Mouse (Mus musculus) midbrain, embryonic 16.5 days (tissue): ENCODE measurements at regions not wholly inside any gene's neighbourhood (a gene's known extent, or its start where the extent isn't known, plus 50 kb on each side); places are given as distances from the start of the nearest gene placed in this dataset.
"Not testable (repeated sequence)": the region's sequence is repeated elsewhere in the genome, so short reads cannot be mapped to it uniquely, and the experiment has no call there.

ENCODE experiments used
- ATAC-seq: fragments of 200-750 bp; cut with Nextera tagmentation; 2 replicates; pipeline ENCODE4 v1.8.0; 2017; ENCODE audit warnings: moderate TSS enrichment
- H3K27ac ChIP-seq: fragments of 300-500 bp; sonication (generic); 2 replicates; pipeline ENCODE4 v1.5.1; 2014; ENCODE audit warnings: mild to moderate bottlenecking, low read length, mixed read lengths
- H3K27me3 ChIP-seq: fragments of 300-500 bp; sonication (generic); 2 replicates; pipeline ENCODE4 v1.6.1; 2014; ENCODE audit warnings: low read depth, low read length, mixed read lengths; ENCODE audit not compliant: control insufficient read depth, insufficient read depth
- H3K36me3 ChIP-seq: fragments of 300-500 bp; sonication (generic); 2 replicates; pipeline ENCODE4 v1.6.1; 2014; ENCODE audit warnings: mild to moderate bottlenecking, low read length, moderate library complexity, mixed read lengths; ENCODE audit not compliant: control insufficient read depth, insufficient read depth
- H3K4me1 ChIP-seq: fragments of 300-500 bp; sonication (generic); 2 replicates; pipeline ENCODE4 v1.6.1; 2014; ENCODE audit warnings: mild to moderate bottlenecking, low read length, mixed read lengths; ENCODE audit not compliant: control insufficient read depth, insufficient read depth
- H3K4me2 ChIP-seq: fragments of 300-500 bp; sonication (generic); 2 replicates; pipeline ENCODE4 v1.6.1; 2014; ENCODE audit warnings: mild to moderate bottlenecking, low read length, mixed read lengths
- H3K4me3 ChIP-seq: fragments of 300-500 bp; sonication (generic); 2 replicates; pipeline ENCODE4 v1.5.1; 2014; ENCODE audit warnings: low read depth, mild to moderate bottlenecking, low read length, moderate library complexity, mixed read lengths
- H3K9ac ChIP-seq: fragments of 300-500 bp; sonication (generic); 2 replicates; pipeline ENCODE4 v1.6.1; 2014; ENCODE audit warnings: low read depth, low read length, mixed read lengths
- H3K9me3 ChIP-seq: fragments of 300-500 bp; sonication (generic); replicated peaks from 2 replicates; pipeline ENCODE4 v1.6.1; 2014; ENCODE audit warnings: mild to moderate bottlenecking, low read length, mixed read lengths; ENCODE audit not compliant: control insufficient read depth, poor library complexity, severe bottlenecking
- WGBS: fragments of 180-500 bp; shearing (Covaris S2); extraction: QIAGEN DNeasy Blood & Tissue Kit; methylation state at CpG from one replicate; pipeline ENCODE4 v1.1.7; 2014; 5-methylcytosine and 5-hydroxymethylcytosine counted together

GRCm38 (mm10) chr10:99320797-99321196 is 57.8 kb downstream of the Dusp6 start:
- H3K4me3 ChIP-seq: no peak overlapping the region
- H3K4me2 ChIP-seq: no peak overlapping the region
- no peak overlapping the region for H3K27ac ChIP-seq
- no peak for ATAC-seq
- H3K4me1 ChIP-seq: no peaks in the 10 kb centered on the region
- no peaks in the 10 kb centered on the region for H3K36me3 ChIP-seq
- H3K9me3 ChIP-seq: no peaks in the 10 kb centered on the region
- 70% methylated on average over 8 of the region's 8 CpGs for WGBS
- no peak overlapping the region for H3K9ac ChIP-seq
- H3K27me3 ChIP-seq: no peaks in the 10 kb centered on the region

DNA sequence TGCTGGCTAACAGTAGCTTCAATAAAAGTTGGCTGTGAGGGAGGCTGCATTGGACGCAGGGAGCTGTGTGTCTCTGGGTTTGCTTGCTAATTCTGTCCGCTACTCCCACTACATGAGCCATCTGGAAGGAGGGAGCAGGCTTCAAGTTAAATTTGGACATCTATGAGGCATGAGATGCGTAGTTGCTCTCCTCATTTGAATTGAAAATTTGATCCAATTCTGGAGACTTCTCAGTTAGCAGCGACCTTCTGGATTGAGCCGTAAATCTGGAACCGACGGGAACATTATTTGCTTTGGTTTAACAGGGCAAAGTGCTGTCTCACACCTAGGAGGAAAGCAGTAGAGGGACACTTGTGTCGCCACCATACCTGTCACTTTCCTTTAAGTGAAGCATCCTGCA is 60.3 kb downstream of the Dusp6 start:
- H3K4me3 ChIP-seq: no peak overlapping the region
- ATAC-seq: no peak
- WGBS: 85% methylated on average over 8 of the region's 8 CpGs
- no peak overlapping the region for H3K27ac ChIP-seq
- no peaks in the 10 kb centered on the region for H3K9me3 ChIP-seq
- H3K36me3 ChIP-seq: no peaks in the 10 kb centered on the region
- H3K4me1 ChIP-seq: no peaks in the 10 kb centered on the region
- no peaks in the 10 kb centered on the region for H3K27me3 ChIP-seq
- H3K4me2 ChIP-seq: no peak overlapping the region
- H3K9ac ChIP-seq: no peak overlapping the region

DNA sequence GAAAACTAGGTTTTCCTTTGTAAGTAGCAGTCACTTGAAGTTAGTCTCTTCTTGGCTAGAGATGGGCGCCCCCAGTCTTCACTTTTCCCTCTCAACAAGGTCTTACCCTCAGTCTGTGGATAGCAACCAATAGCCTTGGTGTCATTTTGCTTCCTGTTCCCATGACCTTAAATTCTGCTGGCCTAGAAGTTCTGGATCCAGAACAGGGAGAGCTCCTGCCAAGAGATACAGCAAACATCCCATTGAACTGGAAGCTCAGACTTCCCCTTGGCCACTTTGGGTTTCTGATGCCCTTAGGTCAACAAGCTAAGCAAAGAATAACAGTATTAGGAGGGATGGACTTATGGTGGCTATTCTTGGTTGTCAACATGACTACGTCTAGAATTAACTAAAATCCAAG is 64.5 kb downstream of the Dusp6 start:
- ATAC-seq: no peak
- WGBS: 81% methylated on average over 2 of the region's 2 CpGs

DNA sequence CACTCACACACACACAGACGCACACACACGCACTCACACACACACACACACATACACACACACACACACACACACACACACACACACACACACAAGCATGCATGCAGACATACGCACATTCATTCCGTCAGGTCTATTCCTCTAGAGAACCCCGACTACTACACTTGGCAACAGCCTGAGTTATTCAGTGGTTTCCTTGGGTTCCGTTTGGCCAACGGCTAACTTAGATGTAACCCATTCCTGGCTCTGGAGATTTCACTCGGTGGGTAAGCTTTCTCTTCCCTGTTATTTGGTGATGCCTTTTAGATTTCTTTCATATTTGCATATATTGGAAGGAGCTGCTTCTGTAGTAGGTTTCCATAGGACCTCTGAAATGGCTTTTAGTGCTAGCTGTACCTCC is 65.5 kb downstream of the Dusp6 start:
- H3K4me2 ChIP-seq: no peak overlapping the region
- H3K4me3 ChIP-seq: no peak overlapping the region
- no peak overlapping the region for H3K9ac ChIP-seq
- no peaks in the 10 kb centered on the region for H3K9me3 ChIP-seq
- no peaks in the 10 kb centered on the region for H3K27me3 ChIP-seq
- no peaks in the 10 kb centered on the region for H3K36me3 ChIP-seq
- ATAC-seq: no peak
- 94% methylated on average over 8 of the region's 8 CpGs for WGBS
- peaks cover 3% of the 10 kb centered on the region; the same call in 1 of the 2 replicates for H3K4me1 ChIP-seq
- H3K27ac ChIP-seq: no peak overlapping the region

More for the DNA sequence above, 64.5 kb downstream of the Dusp6 start:
- H3K27me3 ChIP-seq: no peaks in the 10 kb centered on the region
- no peak overlapping the region for H3K27ac ChIP-seq
- no peak overlapping the region for H3K4me2 ChIP-seq
- peaks cover 3% of the 10 kb centered on the region; the same call in 1 of the 2 replicates for H3K4me1 ChIP-seq
- H3K36me3 ChIP-seq: no peaks in the 10 kb centered on the region
- H3K9ac ChIP-seq: no peak overlapping the region
- H3K9me3 ChIP-seq: no peaks in the 10 kb centered on the region
- H3K4me3 ChIP-seq: no peak overlapping the region

DNA sequence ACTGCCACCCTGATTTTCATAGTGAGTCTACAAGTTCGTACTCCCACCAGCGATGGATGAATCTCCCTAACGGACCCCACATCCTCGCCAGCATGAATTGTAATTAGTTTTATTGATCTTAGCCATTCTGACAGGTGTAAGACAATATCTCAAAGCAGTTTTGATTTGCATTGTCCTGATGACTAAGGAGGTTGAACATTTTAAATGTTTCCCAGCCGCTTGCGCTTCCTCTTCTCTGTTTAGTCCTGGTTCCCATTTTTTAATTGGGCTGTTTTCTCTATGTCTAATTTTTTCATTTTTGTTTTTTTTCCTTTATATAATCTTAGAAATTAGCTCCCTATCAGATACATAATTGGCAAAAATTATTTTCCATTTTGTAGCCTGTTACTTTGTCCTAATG is 66.4 kb downstream of the Dusp6 start:
- no peak for ATAC-seq
- H3K9me3 ChIP-seq: no peaks in the 10 kb centered on the region
- no peak overlapping the region for H3K9ac ChIP-seq
- peaks cover 3% of the 10 kb centered on the region; the same call in 1 of the 2 replicates for H3K4me1 ChIP-seq
- no peak overlapping the region for H3K4me2 ChIP-seq
- WGBS: 89% methylated on average over 6 of the region's 6 CpGs
- no peaks in the 10 kb centered on the region for H3K36me3 ChIP-seq
- H3K4me3 ChIP-seq: no peak overlapping the region
- H3K27me3 ChIP-seq: no peaks in the 10 kb centered on the region
- H3K27ac ChIP-seq: no peak overlapping the region

DNA sequence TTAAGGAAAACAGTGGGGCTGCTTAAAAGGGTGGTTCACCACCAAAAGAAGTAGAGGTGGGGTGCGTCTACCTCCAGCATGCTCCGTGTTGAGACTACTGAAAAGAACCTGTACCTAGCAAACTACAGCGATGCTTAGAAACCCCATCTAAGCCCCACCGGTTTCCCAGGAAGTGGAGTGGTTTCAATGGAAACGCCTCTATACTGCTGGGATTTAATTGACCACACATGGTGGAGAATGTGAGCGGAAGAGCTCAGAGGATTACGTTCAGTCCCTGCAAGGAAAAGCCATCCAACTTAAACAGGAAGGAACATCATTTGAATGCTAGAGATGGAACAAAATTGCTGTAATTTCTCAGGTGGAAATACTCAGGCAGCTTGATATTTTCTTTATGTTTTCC is 67.5 kb downstream of the Dusp6 start:
- Histone ChIP-seq H3K36me3 (no peaks in the 10 kb centered on the region), H3K4me2 (no peak overlapping the region), H3K4me1 (peaks cover 3% of the 10 kb centered on the region; the same call in 1 of the 2 replicates), H3K9me3 (no peaks in the 10 kb centered on the region), H3K27ac (no peak overlapping the region), H3K9ac (no peak overlapping the region), H3K4me3 (no peak overlapping the region), H3K27me3 (no peaks in the 10 kb centered on the region)
- ATAC-seq: no peak
- WGBS: 22% methylated on average over 7 of the region's 7 CpGs

- Histone ChIP-seq H3K4me2 (no peak overlapping the region), H3K4me3 (no peak overlapping the region), H3K27ac (no peak overlapping the region), H3K36me3 (no peaks in the 10 kb centered on the region), H3K27me3 (no peaks in the 10 kb centered on the region), H3K9ac (no peak overlapping the region), H3K9me3 (no peaks in the 10 kb centered on the region), H3K4me1 (peaks cover 3% of the 10 kb centered on the region; the same call in 1 of the 2 replicates)
- no peak for ATAC-seq
- WGBS: 97% methylated on average over 12 of the region's 12 CpGs
Observed at GRCm38 (mm10) chr10:99331876-99332275, 68.8 kb downstream of the Dusp6 start.

DNA sequence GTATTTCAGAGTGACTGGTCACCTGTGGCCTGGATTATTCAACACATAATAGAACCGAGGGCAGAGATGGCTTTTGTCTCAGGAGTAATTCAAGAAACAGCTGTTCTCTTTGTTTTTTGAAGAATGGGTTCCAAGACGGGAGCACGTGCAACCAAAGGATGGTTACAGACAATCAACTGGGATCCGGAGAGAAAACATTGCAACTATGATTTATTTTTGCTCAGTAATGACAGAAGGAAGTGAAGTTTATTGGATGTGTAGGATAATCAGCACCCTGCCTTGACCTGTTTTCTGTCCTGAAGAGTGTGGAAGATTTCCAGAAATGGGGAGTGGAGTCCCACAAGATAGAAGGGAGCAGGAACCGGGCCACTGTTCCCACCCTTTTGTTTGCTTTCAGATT is 70.8 kb downstream of the Dusp6 start:
- no peak for ATAC-seq
- H3K9me3 ChIP-seq: no peaks in the 10 kb centered on the region
- H3K27ac ChIP-seq: no peak overlapping the region
- no peak overlapping the region for H3K9ac ChIP-seq
- no peak overlapping the region for H3K4me3 ChIP-seq
- 52% methylated on average over 5 of the region's 5 CpGs for WGBS
- H3K27me3 ChIP-seq: no peaks in the 10 kb centered on the region
- peaks cover 3% of the 10 kb centered on the region; the same call in 1 of the 2 replicates for H3K4me1 ChIP-seq
- H3K36me3 ChIP-seq: no peaks in the 10 kb centered on the region
- H3K4me2 ChIP-seq: no peak overlapping the region

- H3K9me3 ChIP-seq: no peaks in the 10 kb centered on the region
- H3K27me3 ChIP-seq: no peaks in the 10 kb centered on the region
- no peak overlapping the region for H3K27ac ChIP-seq
- H3K4me3 ChIP-seq: no peak overlapping the region
- no peak overlapping the region for H3K9ac ChIP-seq
- ATAC-seq: no peak
- H3K4me1 ChIP-seq: no peaks in the 10 kb centered on the region
- H3K4me2 ChIP-seq: no peak overlapping the region
- WGBS: 90% methylated on average over 4 of the region's 4 CpGs
- no peaks in the 10 kb centered on the region for H3K36me3 ChIP-seq
Observed at GRCm38 (mm10) chr10:99336091-99336490, 73.1 kb downstream of the Dusp6 start.

DNA sequence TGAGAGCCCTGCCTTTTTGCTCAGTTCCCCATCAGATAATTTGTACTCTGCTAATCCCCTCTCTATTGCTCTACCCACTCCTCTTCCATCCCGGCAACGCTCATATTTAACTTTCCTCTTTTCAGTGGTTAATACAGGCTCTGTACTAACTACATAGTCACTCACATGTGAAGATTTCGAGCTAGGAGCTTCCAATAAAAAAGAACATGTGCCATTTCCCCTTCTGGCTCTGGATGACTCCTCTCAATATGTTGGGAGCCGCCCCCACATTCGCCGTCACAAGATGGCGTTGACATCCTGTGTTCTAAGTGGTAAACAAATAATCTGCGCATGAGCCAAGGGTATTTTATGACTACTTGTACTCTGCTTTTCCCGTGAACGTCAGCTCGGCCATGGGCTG is 75.8 kb downstream of the Dusp6 start:
- ATAC-seq: not testable (repeated sequence)

More for the DNA sequence above, 75.8 kb downstream of the Dusp6 start:
- H3K9me3 ChIP-seq, H3K4me1 ChIP-seq, H3K4me3 ChIP-seq, H3K27me3 ChIP-seq, H3K36me3 ChIP-seq, H3K27ac ChIP-seq, H3K4me2 ChIP-seq, H3K9ac ChIP-seq: not testable (repeated sequence)
- 95% methylated on average over 7 of the region's 11 CpGs for WGBS
